Mouse (Mus musculus) embryonic facial prominence, embryonic 10.5 days (tissue): ENCODE results near the gene Dexi. TPM values are rescaled to one million over a fixed set of nuclear protein-coding genes. Genes with fewer than 3 reads are reported as not detected.

Experiments used
- DNase-seq: peaks from one replicate; pipeline ENCODE4 v3.0.0-alpha.2; 2017; ENCODE audit warnings: low spot score
- H3K27ac ChIP-seq: fragments of 300-500 bp; sonication (generic); replicated peaks from 2 replicates; pipeline ENCODE4 v1.5.1; 2016; ENCODE audit warnings: mild to moderate bottlenecking
- H3K27me3 ChIP-seq: fragments of 300-500 bp; sonication (generic); replicated peaks from 2 replicates; pipeline ENCODE4 v1.6.1; 2016; ENCODE audit warnings: low read depth, mild to moderate bottlenecking; ENCODE audit not compliant: poor library complexity, severe bottlenecking
- H3K36me3 ChIP-seq: fragments of 300-500 bp; sonication (generic); replicated peaks from 2 replicates; pipeline ENCODE4 v1.6.1; 2016; ENCODE audit warnings: mild to moderate bottlenecking, moderate library complexity
- H3K4me1 ChIP-seq: fragments of 300-500 bp; sonication (generic); 2 replicates; pipeline ENCODE4 v1.6.1; 2016
- H3K4me3 ChIP-seq: fragments of 300-500 bp; sonication (generic); 2 replicates; pipeline ENCODE4 v1.5.1; 2016; ENCODE audit warnings: mild to moderate bottlenecking, moderate library complexity
- H3K9me3 ChIP-seq: fragments of 300-500 bp; sonication (generic); 2 replicates; pipeline ENCODE4 v1.6.1; 2016; ENCODE audit warnings: mild to moderate bottlenecking
- WGBS: fragments of 180-500 bp; shearing (Covaris S2); methylation state at CpG from one replicate; pipeline ENCODE4 v1.1.7; 2016; 5-methylcytosine and 5-hydroxymethylcytosine counted together
- polyA plus RNA-seq: library from polyadenylated mRNA; unstranded; fragments of >200 nt; fragmentation: Nextera tagmentation; extraction: Ambion mirVana; gene quantifications from 2 replicates; pipeline ENCODE4 v1.2.1, GENCODE M21; 2016

The Dexi gene
- polyA plus RNA-seq, 1 experiment from 2014 or later = 19.3 TPM

DNA sequence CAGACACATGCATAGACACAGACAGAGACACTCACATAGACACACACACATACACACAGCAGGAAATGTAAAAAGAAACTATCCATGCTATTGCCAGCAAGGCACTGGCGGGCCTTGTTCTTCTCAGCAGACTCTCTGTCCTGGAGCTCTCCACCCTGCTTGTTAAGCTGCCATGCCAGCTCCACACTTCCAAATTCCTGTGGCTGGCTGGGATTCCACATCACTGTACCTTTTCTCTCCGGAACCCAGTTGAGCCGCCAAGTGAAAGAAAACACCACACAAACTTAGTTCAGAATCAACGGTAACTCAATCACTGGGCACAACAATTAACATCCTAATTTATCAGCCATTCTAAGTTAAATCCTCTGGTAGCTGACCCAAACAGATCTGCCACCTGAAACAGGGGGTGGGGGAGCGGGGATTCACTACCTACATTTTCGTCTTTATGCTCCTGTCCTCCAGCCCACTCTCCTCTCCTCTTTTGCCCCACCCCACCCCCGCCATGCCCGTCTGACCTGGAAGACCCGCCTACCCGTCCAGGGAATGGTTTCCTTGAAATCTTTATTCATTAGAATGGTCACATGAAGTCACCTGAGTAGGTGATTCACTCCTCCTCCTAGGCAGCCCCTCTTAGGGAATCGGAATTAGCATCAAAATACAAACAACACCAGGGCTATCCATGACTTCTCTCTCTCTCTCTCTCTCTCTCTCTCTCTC, 75.3 kb downstream of the Dexi start:
- peaks cover 7% of the 10 kb centered on the region; the same call in 1 of the 2 replicates for H3K4me1 ChIP-seq
- WGBS = 30% methylated on average over 11 of the region's 11 CpGs
- H3K27ac ChIP-seq = no peak overlapping the region
- H3K4me3 ChIP-seq = no peak overlapping the region
- no peaks in the 10 kb centered on the region for H3K9me3 ChIP-seq
- no peaks in the 10 kb centered on the region for H3K36me3 ChIP-seq
- DNase-seq = no peak
- no peaks in the 10 kb centered on the region for H3K27me3 ChIP-seq

DNA sequence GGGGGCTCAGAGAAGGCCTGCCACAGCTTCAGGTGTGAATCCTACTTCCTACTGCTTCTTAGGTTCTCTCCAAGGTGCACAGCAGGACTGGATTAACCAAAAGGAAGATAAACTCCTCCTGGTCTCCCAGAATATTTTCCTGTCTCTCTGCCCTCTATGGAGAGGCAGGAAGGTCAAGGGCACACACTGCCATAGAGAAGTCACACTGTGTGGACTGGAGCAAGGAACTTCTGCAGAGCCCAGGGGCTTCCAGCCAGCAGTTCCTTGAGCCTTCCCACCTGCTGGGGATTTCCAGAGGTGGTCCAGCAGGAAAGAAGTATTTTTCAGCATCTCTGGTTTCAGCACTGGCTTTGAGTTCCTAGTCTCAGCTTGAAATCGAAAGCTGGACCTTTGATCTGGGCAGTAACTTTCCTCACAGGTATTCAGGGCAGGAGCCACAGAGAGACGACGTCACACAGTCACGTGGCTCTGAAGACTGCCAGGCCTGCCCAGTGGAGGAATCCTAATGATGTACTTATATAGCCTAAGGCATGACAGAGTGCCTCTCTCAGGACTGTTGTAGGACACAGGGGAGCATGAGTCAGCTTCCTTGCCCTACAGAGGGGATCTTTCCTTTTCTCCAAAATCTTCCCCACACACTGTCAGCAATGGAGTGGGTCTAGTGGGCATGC, 77.7 kb downstream of the Dexi start:
- no peak for DNase-seq
- no peak overlapping the region for H3K4me3 ChIP-seq
- WGBS = 24% methylated on average over 4 of the region's 4 CpGs
- H3K4me1 ChIP-seq = peaks cover 7% of the 10 kb centered on the region; the same call in 1 of the 2 replicates
- no peaks in the 10 kb centered on the region for H3K36me3 ChIP-seq
- no peaks in the 10 kb centered on the region for H3K9me3 ChIP-seq
- no peak overlapping the region for H3K27ac ChIP-seq
- no peaks in the 10 kb centered on the region for H3K27me3 ChIP-seq

DNA sequence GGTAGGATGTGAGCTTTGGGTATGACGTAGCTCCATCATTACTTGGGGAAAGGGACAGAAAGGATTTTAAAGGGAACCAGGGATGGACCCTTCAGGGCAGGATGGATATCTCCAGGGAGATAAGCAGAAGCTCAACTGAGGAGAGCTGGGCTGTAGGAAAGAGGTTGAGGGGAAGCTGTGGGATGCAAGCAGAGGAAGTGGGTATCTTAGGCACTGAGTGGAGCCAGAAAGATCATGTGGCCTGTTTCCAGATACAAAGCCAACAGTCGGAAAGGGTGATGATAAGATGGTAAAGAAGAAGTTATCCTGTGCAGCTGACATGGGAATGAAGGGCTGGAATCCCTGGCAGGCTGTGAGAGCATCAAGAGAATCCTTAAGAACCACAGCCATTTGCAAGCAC, 81.7 kb downstream of the Dexi start:
- DNase-seq = no peak
- Histone ChIP-seq H3K36me3 (no peaks in the 10 kb centered on the region), H3K4me3 (no peak overlapping the region), H3K27me3 (no peaks in the 10 kb centered on the region), H3K9me3 (no peaks in the 10 kb centered on the region), H3K27ac (no peak overlapping the region), H3K4me1 (peaks cover 4% of the 10 kb centered on the region; the same call in 1 of the 2 replicates)
- 80% methylated on average over 2 of the region's 2 CpGs for WGBS

DNA sequence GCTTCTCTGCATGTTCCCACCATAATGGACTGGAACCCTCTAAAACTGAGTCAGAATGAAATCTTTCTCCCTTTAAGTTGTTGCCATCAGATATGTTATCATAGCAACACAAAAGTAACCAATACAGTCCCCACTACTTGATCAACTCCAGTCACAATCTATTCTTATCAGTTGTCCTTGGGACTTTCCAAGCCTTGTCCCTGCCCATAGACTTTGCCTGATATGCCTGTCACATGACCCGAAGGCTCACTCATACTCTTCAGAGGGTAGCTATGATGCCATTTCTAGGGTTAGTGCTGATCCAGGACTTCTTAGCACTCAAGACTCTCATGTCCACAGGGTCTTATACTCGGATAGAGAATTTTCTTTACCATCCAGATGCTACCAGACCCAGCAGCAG, 82.7 kb downstream of the Dexi start:
- Histone ChIP-seq H3K4me3 (no peak overlapping the region), H3K9me3 (no peaks in the 10 kb centered on the region), H3K27me3 (no peaks in the 10 kb centered on the region), H3K4me1 (peaks cover 3% of the 10 kb centered on the region; the same call in 1 of the 2 replicates), H3K36me3 (no peaks in the 10 kb centered on the region), H3K27ac (no peak overlapping the region)
- WGBS = 78% methylated on average over 2 of the region's 2 CpGs
- no peak for DNase-seq

DNA sequence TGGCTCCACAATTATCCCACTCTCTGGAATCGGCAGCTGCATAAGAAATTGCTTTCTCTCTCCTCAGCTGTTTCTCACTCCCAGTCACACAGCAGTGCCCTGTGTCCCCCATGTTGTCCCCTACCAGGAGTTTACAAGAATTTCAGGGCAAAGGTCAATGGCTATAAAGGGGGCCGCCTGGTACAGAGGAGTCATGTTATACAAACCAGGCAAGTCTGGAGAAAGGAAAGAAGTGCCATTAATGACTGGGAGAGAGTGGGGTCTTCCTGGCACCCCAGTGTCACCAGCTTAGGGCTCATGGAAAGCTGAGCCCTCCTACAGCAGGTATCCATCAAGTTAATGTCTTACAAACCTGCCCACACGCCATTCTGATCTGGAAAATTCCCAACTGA, 88.3 kb downstream of the Dexi start:
- H3K4me1 ChIP-seq = peaks cover 13% of the 10 kb centered on the region
- H3K4me3 ChIP-seq = no peak overlapping the region
- no peak overlapping the region for H3K27ac ChIP-seq
- H3K9me3 ChIP-seq = no peaks in the 10 kb centered on the region
- H3K36me3 ChIP-seq = no peaks in the 10 kb centered on the region
- H3K27me3 ChIP-seq = no peaks in the 10 kb centered on the region
- DNase-seq = no peak
- 45% methylated on average over 3 of the region's 3 CpGs for WGBS

DNA sequence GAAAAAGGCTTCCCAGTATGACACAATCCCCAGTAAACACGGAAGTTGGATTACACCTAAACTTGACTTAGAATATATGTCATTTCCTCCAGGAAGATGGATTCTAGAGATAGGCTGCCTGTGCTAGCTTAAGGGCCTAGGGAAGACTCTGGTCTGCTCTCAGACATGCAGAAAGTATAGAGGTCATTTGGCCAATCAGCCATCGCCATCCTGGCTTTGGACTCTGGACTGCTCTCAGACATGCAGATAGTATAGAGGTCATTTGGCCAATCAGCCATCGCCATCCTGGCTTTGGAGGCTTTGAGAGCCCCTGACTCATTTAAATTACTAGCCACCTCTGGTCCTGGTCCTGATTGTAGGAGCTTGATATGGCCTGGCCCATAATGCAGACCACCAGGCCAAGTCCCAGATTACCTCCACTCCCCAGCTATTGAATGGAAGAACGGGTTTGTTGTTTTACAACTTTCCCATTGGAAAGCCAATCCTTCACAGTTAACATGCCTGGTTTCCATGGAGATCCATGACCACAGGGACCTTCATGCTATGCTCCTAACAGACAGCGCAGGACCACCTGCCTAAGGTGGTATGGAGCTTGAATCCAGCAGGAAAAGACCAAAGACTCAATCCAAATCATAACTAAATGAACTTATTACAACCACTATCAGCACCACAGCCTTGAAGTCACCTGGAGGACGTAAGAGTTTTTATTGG, 88.8 kb downstream of the Dexi start:
- DNase-seq = no peak
- Histone ChIP-seq H3K27me3 (no peaks in the 10 kb centered on the region), H3K36me3 (no peaks in the 10 kb centered on the region), H3K4me3 (no peak overlapping the region), H3K27ac (no peak overlapping the region), H3K9me3 (no peaks in the 10 kb centered on the region), H3K4me1 (peaks cover 13% of the 10 kb centered on the region)
- WGBS = 83% methylated on average over 6 of the region's 6 CpGs

Other genes with a start within 250 kb of the Dexi start
- gene Emp2, start 229.1 kb downstream of the Dexi start, polyA plus RNA-seq = 2.1 and 3.2 TPM in 2 replicates
- 0.07 TPM in 1 of 2 replicates, not detected in the other for gene Tekt5, start 147.6 kb downstream of the Dexi start, polyA plus RNA-seq
- 88.3 and 89.9 TPM in 2 replicates for gene Nubp1, start 131.1 kb downstream of the Dexi start, polyA plus RNA-seq
- 20.6 and 21.4 TPM in 2 replicates for gene Tvp23a, start 95.7 kb downstream of the Dexi start, polyA plus RNA-seq
- gene Ciita, start 63.0 kb downstream of the Dexi start, polyA plus RNA-seq = 0.06 and 0.26 TPM in 2 replicates
- 30.6 and 30.7 TPM in 2 replicates for gene Clec16a, start 2.3 kb upstream of the Dexi start, polyA plus RNA-seq
- gene Socs1, start 242.5 kb upstream of the Dexi start, polyA plus RNA-seq = 3.7 and 4.2 TPM in 2 replicates
- gene Tnp2, start 245.6 kb upstream of the Dexi start, polyA plus RNA-seq = not detected in 2 replicates
- not detected in 2 replicates for gene Prm3, start 247.9 kb upstream of the Dexi start, polyA plus RNA-seq